Mouse (Mus musculus) monocyte, adult 2 months (primary cell): ENCODE measurements around the gene Arhgap31.
"Not testable (repeated sequence)": the region's sequence is repeated elsewhere in the genome, so short reads cannot be mapped to it uniquely, and the experiment has no call there.

Experiments
- DNase-seq, 2 experiments: peaks; one replicate each; pipeline ENCODE4 v3.0.0; 2022; ENCODE audit warnings: low spot score in 2 of 2, low read depth in 1 of 2

Gene Arhgap31

DNA sequence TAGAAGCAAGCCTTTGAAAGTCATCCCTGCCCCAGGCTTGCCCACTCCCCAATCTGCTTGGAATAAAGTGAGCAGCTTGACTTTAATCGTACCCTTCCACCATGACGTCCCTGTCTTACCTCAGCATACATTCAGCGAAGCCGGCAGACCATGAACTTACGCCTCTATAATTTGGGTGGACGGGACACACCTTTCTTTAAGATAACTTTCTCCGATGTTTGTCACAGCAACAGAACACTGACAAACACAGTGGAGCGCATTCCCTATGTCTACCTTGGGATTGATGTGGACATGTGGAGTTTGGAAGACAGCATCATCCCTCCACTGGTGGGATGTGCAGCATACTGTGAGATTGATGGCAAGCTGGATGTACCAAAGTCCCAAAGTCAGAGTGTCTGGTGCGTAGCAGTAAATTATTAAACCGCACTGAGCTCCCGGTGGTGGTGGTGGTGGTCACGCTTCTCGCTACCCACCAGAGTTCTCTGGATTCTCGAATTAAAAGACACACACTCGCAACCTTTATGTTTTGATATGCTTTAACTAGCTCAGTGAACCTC, 15.6 kb upstream of the Arhgap31 start:
- no peak for DNase-seq

DNA sequence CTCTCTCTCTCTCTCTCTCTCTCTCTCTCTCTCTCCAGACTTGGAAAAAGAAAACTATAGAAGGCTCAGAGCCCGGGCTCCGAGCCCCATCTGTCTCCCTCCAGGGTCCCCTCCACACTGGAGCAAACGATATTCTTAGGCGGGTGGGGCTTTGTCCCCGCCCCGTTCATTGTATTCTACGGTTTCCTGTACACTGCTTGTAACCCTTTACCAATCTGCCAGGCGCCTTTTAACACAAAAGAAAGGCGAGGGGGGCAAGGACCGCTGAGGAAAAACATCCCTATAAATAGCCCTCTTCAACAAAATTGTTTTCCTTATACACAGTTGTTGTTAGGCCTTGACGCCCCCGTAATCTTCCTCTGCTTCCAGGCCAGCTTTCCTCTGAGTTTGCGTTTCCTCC, 11.9 kb upstream of the Arhgap31 start:
- DNase-seq = no peak

DNA sequence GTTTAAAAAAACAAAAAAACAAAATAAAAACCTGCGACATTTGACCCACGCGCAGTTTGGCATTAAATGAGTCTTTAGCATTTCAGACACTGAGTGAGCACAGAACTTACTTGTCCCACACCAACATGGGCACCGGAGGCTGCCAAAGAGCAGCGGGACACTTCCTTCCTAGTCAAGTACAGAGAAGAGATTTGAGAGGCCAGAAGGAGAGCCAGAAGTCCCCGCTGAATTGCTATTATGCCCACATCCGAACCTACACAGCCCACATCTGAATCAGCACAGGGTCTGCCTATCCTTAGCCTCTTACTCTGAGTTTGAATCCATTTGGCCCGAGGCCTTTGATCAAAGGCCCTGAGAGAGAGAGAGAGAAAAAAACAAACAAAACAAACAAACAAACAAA, 11.2 kb upstream of the Arhgap31 start:
- DNase-seq = no peak

DNA sequence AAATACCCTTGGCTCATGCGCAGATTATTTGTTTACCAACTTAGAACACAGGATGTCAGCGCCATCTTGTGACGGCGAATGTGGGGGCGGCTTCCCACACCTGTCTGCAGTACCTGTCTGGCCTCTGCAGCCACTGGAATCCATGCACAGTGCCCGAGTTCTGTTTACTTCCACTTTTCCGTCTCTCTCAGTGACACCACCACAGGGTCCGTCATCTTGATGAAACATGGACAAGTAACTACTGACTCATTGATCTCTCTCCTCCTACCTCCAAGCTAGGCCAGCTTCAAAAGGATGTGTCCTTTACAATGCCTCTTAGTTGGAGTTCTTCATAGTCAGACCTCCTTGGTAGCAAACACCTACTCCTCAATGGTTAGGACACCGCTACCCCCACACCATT, 8.3 kb upstream of the Arhgap31 start:
- DNase-seq = no peak

- not testable (repeated sequence) for DNase-seq
Observed at GRCm38 (mm10) chr16:38714259-38714526, 1.1 kb upstream of the Arhgap31 start.

DNA sequence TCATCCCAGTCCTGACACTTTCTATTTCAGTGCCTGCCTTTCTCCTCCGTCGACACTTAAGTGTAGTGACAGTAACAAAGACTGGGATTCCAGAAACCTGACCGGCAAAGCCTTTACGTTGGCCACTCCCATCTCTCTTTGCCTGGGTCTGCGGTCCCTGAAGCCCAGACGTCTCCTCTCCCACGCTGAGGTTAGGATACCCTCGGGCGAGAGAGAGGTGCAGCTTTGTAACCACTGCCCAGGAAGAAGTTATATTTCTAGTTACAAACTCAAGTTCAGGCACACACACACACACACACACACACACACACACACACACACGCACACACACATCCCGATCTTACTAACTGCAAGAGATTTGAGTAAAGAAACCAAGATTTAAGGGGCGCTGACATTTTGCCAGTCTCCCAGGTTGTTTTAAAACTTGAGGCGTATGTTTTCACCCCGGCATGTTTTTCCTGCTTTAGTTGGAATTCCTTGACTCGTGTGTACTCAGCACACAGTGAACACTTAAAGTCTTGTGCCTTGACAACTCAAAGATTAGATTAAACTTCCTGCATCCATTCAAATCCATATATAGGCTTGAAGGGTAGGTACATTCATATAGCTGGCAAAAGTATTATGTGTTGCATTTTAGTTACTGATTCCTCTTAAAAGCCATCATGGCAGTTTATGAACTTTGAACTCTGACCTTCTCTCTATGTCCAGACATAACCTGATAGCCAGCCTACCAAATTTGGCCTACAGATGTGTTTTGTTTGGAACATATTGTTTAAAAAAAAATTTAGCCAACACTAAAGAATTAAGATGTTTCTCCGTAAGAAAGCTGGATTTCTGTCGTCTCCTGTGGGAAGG, 557 bp upstream of the Arhgap31 start:
- DNase-seq = no peak

DNA sequence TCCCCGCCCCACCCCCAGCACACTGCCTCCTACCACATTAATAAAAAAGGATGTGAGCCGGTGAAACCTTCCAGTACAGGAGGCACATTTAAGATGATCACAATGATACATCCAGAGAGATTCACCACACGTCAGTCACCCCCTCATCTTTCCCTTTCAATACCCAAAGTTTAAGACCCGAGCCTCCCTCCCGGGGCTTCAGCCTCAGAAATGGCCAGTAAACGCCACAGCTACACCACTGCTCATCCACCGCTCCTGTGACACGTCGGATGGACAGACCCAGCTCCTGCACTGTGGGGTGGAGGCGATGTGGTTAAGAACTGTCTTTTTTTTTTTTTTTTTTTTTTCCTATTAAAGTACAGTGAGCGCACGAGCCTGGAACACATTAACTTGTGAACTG, 969 bp downstream of the Arhgap31 start:
- no peak for DNase-seq

GRCm38 (mm10) chr16:38711245-38711644, 1.8 kb downstream of the Arhgap31 start:
- peak in 1 of 2 experiments; percentile 19 for DNase-seq

DNA sequence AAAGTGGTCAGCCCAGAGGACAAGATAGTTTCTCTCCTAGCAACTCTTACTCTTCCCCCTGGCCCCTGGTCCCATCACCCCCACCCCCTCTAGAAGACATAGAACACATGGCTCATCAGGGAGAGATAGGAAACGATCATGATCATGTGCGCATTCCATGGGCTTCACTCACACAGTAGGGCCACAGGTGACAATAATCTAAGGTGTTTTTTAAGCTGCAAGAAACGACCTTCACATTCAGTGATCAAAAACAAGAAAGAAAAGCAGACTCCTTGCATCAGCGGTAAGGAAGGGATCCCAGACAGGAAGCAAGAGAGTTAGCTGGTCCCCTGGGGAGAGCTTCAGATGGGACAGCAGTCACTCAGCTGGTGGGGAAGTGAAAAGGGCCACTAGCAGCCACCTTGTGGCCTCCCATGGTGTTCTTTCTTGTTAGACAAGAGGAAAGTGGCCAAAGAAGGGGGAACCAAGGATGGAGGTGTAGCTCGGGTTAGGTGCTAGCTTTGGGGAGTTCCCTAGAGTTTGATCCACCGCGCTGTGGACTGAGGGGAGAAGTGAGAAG, 4.0 kb downstream of the Arhgap31 start:
- peak in 1 of 2 experiments; percentile 18 for DNase-seq

DNA sequence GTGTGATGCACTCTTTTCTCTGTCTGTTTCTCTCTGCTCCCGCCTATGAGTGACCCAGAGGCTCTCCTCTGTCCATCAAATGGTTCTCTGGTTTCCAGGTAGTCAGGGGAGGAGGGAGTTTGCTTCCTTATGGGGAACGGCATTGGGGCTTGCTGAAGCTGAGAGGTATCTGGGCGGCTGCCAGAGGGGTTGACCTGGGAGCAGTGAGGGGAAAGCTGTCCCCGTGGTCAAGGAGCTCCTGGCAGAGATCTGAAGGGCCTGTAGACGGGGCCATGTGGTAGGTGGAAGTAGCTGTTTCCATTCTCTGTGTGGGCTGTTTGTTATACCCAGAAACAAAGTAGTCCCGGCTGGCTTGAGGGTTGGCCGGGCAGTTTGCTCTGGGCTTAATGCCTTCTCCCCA, 6.3 kb downstream of the Arhgap31 start:
- DNase-seq = no peak

GRCm38 (mm10) chr16:38705531-38706281, 7.4 kb downstream of the Arhgap31 start:
- DNase-seq = no peak

GRCm38 (mm10) chr16:38703501-38703900, 9.6 kb downstream of the Arhgap31 start:
- no peak for DNase-seq

- no peak for DNase-seq
Observed at GRCm38 (mm10) chr16:38702316-38702715, 10.8 kb downstream of the Arhgap31 start.

DNA sequence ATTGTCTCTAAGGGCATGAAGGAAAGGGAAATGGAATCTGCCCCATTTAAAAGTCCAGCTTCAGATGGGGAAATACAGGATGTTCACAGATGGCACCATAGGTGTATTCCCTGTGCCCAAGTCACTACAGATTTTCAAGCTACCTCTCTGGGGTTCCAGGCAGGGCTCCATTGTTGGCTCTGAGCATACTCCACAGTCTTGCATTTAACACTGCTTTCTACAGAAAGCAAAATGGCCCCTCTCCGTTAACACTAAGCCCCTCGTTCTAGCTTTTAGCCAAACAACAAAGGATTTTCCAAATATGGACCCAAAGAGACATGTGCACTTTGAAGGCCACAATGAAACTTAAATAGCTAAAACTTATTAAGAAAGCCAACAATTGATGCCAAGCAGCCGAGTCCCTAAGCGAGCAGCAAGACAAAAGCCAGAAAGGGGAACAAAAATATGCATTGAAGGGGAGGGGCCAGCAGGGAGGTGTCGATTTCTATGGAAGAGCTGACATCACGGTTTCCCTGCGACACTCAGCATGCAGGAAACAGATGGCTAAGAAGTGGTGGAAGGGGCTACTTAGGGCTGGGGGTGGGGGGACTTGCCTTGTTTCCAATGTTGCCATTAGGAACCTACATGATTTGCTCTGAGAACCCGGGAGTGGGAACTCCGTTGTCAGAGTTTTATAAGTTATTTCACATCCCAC, 11.4 kb downstream of the Arhgap31 start:
- DNase-seq = peak in 1 of 2 experiments; percentile 28

- DNase-seq = no peak
Observed at GRCm38 (mm10) chr16:38700392-38701162, 12.5 kb downstream of the Arhgap31 start.

DNA sequence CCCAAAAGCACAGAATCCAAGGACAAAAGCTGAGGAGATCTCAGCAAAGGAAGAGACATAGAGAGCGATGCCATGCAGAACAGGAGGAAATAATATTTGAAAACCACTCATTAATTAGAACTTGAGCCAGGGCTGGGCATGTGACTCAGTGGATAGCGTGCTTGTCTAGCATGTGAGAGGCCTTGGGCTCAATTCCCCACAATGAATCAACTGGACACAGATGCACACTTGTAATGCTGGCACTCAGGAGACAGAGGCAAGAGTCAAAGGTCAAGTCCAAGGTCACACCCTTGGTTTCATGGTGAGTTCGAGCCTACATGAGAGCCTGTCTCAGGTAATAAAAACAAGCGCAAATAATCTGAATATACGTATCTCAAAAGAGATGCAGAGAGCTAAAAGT, 15.5 kb downstream of the Arhgap31 start:
- no peak for DNase-seq

DNA sequence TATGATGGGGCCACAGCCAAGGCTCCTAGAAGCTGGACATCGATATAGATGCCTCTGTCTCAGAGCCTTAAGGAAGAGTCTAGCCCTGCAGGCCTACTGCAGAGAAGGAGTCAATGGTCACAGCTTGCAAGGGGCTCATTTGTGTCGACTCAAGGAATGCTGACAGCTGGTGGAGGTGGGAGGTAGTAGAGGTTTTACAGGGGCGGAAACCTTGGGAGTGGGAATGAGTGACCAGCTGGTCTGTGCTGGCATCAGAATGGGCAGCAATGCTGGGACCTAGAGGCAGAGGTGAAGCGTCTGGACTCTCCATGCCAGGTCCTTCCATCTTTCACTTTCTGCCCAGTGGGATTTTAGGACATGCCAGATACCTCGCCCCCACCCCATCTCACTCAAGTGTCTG, 17.5 kb downstream of the Arhgap31 start:
- no peak for DNase-seq

DNA sequence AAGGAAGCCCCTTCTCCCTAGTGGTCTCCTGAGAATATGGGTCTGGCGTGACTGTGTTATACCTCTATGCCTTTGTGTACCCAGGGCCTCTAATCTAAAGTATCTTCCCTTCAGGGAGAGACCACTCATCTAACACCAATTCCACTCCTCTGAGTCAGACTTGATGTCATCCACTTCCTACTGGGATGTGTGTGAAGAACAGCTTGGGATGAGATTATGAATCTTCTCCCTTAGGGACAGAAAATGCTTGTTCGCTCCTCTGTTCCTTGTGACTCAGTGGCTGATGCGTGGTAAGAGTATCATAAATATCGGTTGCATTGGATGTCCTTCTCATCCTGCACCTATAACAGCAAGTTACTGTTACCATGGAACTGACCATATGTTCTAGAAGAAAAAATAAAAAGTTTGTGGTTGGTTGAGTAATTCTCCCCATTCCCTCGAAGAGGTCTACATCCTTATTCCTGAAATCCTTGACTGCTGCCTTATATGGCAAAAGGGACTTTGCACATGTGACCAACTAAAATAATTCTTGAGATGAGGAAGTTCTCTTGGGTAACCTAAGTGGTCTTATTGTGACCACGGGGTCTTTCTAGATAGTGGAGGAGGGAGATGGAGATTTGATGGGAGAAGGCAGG, 18.1 kb downstream of the Arhgap31 start:
- no peak for DNase-seq

DNA sequence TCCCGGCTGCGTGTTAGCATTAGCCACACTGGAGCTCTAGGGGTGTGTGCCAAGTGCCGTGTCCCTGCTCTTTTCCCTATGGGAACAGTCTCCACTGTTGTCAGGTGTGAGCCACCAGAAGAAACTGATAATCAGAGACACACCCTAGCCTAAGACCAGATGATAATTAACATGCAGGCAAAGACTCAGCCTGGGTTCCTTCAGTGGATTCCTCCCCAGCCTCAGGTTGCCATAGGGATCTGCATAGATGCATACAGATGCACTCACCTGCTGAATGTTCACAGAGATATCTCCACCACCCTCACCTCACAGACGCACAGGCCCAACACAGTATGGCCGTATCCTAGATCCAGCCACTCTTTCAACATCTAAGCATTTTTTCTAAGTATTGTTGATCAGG, 22.6 kb downstream of the Arhgap31 start:
- no peak for DNase-seq

DNA sequence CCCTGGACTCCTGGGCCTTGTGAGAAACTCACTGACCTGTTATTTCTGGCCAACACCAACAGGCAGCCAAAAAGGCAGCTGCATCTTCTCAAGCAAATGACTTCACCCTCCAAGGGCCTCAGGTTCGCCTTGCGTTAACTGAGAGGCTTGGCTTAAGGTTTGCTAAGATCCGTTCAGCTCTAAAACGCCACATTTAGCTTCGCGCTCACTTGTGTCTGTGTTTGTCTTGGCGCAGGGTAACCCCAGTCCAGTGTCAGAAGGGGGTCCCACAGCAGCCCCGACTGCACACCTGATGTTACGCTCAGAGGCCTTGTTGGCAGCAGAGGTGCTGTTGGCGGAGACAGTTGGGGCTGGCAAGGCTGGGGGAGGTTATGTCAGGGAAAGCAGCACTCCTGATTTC, 23.3 kb downstream of the Arhgap31 start:
- DNase-seq = no peak
